Mouse (Mus musculus) hindbrain, embryonic 16.5 days (tissue): ENCODE data around the gene Tecpr2. TPM values are rescaled to one million over a fixed set of nuclear protein-coding genes. Genes with fewer than 3 reads are reported as not detected.

ENCODE experiments used
- ATAC-seq: fragments of 200-750 bp; cut with Nextera tagmentation; 2 replicates; pipeline ENCODE4 v1.8.0; 2017; ENCODE audit warnings: moderate TSS enrichment, moderate library complexity
- H3K27ac ChIP-seq: fragments of 300-500 bp; sonication (generic); 2 replicates; pipeline ENCODE4 v1.5.1; 2014; ENCODE audit warnings: low read depth, mild to moderate bottlenecking, control low read depth, low read length, moderate library complexity
- H3K27me3 ChIP-seq: fragments of 300-500 bp; sonication (generic); replicated peaks from 2 replicates; pipeline ENCODE4 v1.6.1; 2014; ENCODE audit warnings: low read length; ENCODE audit not compliant: control insufficient read depth, insufficient read depth
- H3K36me3 ChIP-seq: fragments of 300-500 bp; sonication (generic); 2 replicates; pipeline ENCODE4 v1.6.1; 2014; ENCODE audit warnings: mild to moderate bottlenecking, low read length, moderate library complexity, mixed read lengths; ENCODE audit not compliant: control insufficient read depth, insufficient read depth
- H3K4me1 ChIP-seq: fragments of 300-500 bp; sonication (generic); 2 replicates; pipeline ENCODE4 v1.6.1; 2014; ENCODE audit warnings: low read depth, low read length; ENCODE audit not compliant: control insufficient read depth, insufficient read depth
- H3K4me2 ChIP-seq: fragments of 300-500 bp; sonication (generic); 2 replicates; pipeline ENCODE4 v1.6.1; 2014; ENCODE audit warnings: mild to moderate bottlenecking, low read length, control low read depth, moderate library complexity
- H3K4me3 ChIP-seq: fragments of 300-500 bp; sonication (generic); 2 replicates; pipeline ENCODE4 v1.5.1; 2014; ENCODE audit warnings: mild to moderate bottlenecking, low read length, control low read depth, moderate library complexity
- H3K9ac ChIP-seq: fragments of 300-500 bp; sonication (generic); 2 replicates; pipeline ENCODE4 v1.6.1; 2014; ENCODE audit warnings: low read depth, mild to moderate bottlenecking, control low read depth, low read length, moderate library complexity
- H3K9me3 ChIP-seq: fragments of 300-500 bp; sonication (generic); 2 replicates; pipeline ENCODE4 v1.6.1; 2014; ENCODE audit warnings: mild to moderate bottlenecking, low read length, moderate library complexity; ENCODE audit not compliant: control insufficient read depth
- WGBS: fragments of 180-500 bp; shearing (Covaris S2); extraction: QIAGEN DNeasy Blood & Tissue Kit; methylation state at CpG from one replicate; pipeline ENCODE4 v1.1.7; 2014; 5-methylcytosine and 5-hydroxymethylcytosine counted together
- polyA plus RNA-seq: library from polyadenylated mRNA; unstranded; fragments of >200 nt; fragmentation: Nextera tagmentation; extraction: Ambion mirVana; gene quantifications from 2 replicates; pipeline ENCODE4 v1.2.1, GENCODE M21; 2015

The Tecpr2 gene
- polyA plus RNA-seq, 1 experiment from 2014 or later, result 5.3 TPM

GRCm38 (mm10) chr12:110970408-110970807, 81.3 kb downstream of the Tecpr2 start:
- Histone ChIP-seq H3K27ac (no peak overlapping the region), H3K27me3 (no peaks in the 10 kb centered on the region), H3K9me3 (no peaks in the 10 kb centered on the region), H3K9ac (no peak overlapping the region), H3K36me3 (peaks cover 32% of the 10 kb centered on the region), H3K4me2 (no peak overlapping the region), H3K4me3 (no peak overlapping the region), H3K4me1 (no peaks in the 10 kb centered on the region)
- WGBS, result 96% methylated on average over 5 of the region's 5 CpGs
- no peak for ATAC-seq

DNA sequence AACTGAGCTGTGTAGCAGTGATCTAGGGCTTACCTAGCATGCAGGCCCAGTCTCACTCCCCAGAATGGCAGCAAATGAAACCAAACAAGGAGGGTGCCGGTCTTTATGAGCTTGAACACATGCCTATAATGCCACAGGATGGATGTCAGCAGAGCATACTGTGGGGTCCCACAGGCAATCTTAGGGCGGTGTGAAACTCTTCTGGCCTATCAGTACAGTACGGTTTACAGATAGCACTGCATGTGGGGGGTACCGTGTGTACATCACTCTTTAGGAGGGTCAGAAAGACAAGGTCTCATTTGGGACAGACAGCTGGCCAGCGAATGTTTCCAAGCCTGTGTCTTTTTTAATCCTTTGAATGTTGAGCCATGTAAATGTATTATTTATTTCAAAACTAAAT, 82.9 kb downstream of the Tecpr2 start:
- H3K36me3 ChIP-seq, result peaks cover 34% of the 10 kb centered on the region

DNA sequence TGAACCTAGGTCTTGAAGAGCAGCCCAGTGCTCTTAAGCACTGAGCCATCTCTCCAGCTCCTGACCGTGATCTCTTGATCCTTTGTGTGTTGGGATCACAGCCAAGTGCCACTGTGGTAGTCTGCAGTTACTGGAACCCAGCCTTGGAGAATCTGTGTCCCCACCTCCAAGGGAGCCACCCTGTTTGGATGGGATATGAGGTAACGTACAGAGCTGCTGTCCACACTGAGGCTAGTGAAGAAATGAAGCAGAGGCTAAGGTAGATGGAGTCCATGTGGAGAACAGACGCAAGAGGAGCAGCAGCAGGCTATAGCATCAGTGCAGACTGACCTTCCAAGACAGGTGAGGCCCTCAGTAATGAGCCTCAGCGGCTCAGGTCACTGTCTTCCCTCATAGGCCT, 84.8 kb downstream of the Tecpr2 start:
- 92% methylated on average over 4 of the region's 4 CpGs for WGBS
- no peak overlapping the region for H3K4me3 ChIP-seq
- H3K9me3 ChIP-seq, result no peaks in the 10 kb centered on the region
- H3K4me1 ChIP-seq, result peaks cover 8% of the 10 kb centered on the region
- H3K4me2 ChIP-seq, result no peak overlapping the region
- no peak overlapping the region for H3K9ac ChIP-seq
- H3K36me3 ChIP-seq, result peaks cover 23% of the 10 kb centered on the region
- H3K27me3 ChIP-seq, result no peaks in the 10 kb centered on the region
- ATAC-seq, result no peak
- H3K27ac ChIP-seq, result no peak overlapping the region

More for the DNA sequence above, 82.9 kb downstream of the Tecpr2 start:
- H3K9me3 ChIP-seq, result no peaks in the 10 kb centered on the region
- no peak overlapping the region for H3K4me2 ChIP-seq
- no peak overlapping the region for H3K9ac ChIP-seq
- H3K4me1 ChIP-seq, result no peaks in the 10 kb centered on the region
- no peak overlapping the region for H3K4me3 ChIP-seq
- ATAC-seq, result no peak
- WGBS, result 90% methylated on average over 5 of the region's 5 CpGs
- H3K27ac ChIP-seq, result no peak overlapping the region
- H3K27me3 ChIP-seq, result no peaks in the 10 kb centered on the region

- no peak overlapping the region for H3K27ac ChIP-seq
- H3K9ac ChIP-seq, result no peak overlapping the region
- ATAC-seq, result no peak
- H3K4me2 ChIP-seq, result no peak overlapping the region
- WGBS, result 91% methylated on average over 7 of the region's 7 CpGs
- no peaks in the 10 kb centered on the region for H3K27me3 ChIP-seq
- no peak overlapping the region for H3K4me3 ChIP-seq
- H3K9me3 ChIP-seq, result no peaks in the 10 kb centered on the region
- H3K4me1 ChIP-seq, result peaks cover 10% of the 10 kb centered on the region
- peaks cover 19% of the 10 kb centered on the region for H3K36me3 ChIP-seq
These were observed 85.2 kb downstream of the Tecpr2 start for GRCm38 (mm10) chr12:110974295-110974694.

- ATAC-seq, result no peak
- Histone ChIP-seq H3K27ac (no peak overlapping the region), H3K36me3 (peaks cover 14% of the 10 kb centered on the region; the same call in 1 of the 2 replicates), H3K27me3 (no peaks in the 10 kb centered on the region), H3K4me1 (peaks cover 11% of the 10 kb centered on the region), H3K9me3 (no peaks in the 10 kb centered on the region), H3K9ac (no peak overlapping the region), H3K4me2 (no peak overlapping the region), H3K4me3 (no peak overlapping the region)
- WGBS, result 91% methylated on average over 6 of the region's 6 CpGs
These were observed 85.7 kb downstream of the Tecpr2 start for GRCm38 (mm10) chr12:110974726-110975125.

DNA sequence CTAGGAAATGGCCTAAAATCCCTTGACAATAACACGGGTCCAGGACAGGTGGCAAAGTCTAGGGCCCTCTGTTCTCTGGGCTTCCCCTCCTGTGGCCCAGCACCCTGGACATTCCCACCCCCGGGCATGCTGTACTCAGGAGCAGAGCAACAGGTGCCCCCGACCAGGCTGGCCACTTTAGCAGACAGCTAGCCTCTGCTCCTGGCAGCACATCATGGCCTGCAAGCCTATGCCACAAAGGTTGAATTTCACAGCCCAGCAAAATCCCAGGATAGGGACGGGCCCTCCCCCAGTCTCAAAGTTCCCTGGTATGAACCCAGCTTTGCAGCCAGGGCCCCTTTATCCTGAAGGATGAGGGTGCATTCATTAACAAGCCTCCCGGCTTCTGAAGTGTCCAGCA, 86.3 kb downstream of the Tecpr2 start:
- 92% methylated on average over 5 of the region's 5 CpGs for WGBS
- no peak overlapping the region for H3K9ac ChIP-seq
- H3K4me3 ChIP-seq, result no peak overlapping the region
- H3K27me3 ChIP-seq, result no peaks in the 10 kb centered on the region
- H3K36me3 ChIP-seq, result 0 out of 2 replicates have a peak, but pooled peaks cover 11% of the 10 kb centered on the region
- no peak overlapping the region for H3K27ac ChIP-seq
- no peak for ATAC-seq
- H3K4me2 ChIP-seq, result no peak overlapping the region
- peaks cover 11% of the 10 kb centered on the region for H3K4me1 ChIP-seq
- H3K9me3 ChIP-seq, result no peaks in the 10 kb centered on the region

GRCm38 (mm10) chr12:110975838-110976468, 86.9 kb downstream of the Tecpr2 start:
- no peaks in the 10 kb centered on the region for H3K27me3 ChIP-seq
- 82% methylated on average over 4 of the region's 4 CpGs for whole genome bisulfite sequencing

GRCm38 (mm10) chr12:110976589-110977344, 87.7 kb downstream of the Tecpr2 start:
- no peaks in the 10 kb centered on the region for H3K9me3 ChIP-seq
- no peak overlapping the region for H3K4me2 ChIP-seq
- peaks cover 11% of the 10 kb centered on the region for H3K4me1 ChIP-seq
- 94% methylated on average over 58 of the region's 60 CpGs for WGBS
- no peak overlapping the region for H3K9ac ChIP-seq
- ATAC-seq, result no peak
- H3K27me3 ChIP-seq, result no peaks in the 10 kb centered on the region
- H3K4me3 ChIP-seq, result no peak overlapping the region
- 0 out of 2 replicates have a peak, but pooled peaks cover 11% of the 10 kb centered on the region for H3K36me3 ChIP-seq
- H3K27ac ChIP-seq, result no peak overlapping the region

More at GRCm38 (mm10) chr12:110975838-110976468, 86.9 kb downstream of the Tecpr2 start:
- H3K9me3 ChIP-seq, result no peaks in the 10 kb centered on the region
- H3K27ac ChIP-seq, result no peak overlapping the region
- H3K36me3 ChIP-seq, result 0 out of 2 replicates have a peak, but pooled peaks cover 11% of the 10 kb centered on the region
- no peak overlapping the region for H3K4me3 ChIP-seq
- peaks cover 11% of the 10 kb centered on the region for H3K4me1 ChIP-seq
- H3K9ac ChIP-seq, result no peak overlapping the region
- no peak overlapping the region for H3K4me2 ChIP-seq
- ATAC-seq, result no peak

DNA sequence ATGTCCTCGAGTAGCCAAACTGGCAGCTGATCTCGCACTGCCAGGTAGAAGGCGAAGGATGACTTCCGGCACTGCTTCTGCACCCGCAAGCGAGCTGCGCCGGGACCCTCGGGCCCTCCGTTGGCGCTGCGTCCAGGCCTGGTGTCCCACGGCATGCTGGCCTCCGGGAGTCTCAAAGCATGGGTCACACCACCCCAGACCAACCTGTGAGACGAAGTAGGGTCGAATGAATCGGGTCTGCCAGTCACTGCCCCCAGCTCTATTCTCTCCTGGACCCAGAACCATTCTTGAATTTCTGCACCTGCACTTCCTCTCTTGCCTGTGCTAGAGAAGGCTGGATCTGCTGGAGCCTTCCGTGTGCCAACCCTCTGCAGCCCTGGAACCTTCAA, 88.3 kb downstream of the Tecpr2 start:
- ATAC-seq, result no peak
- H3K27me3 ChIP-seq, result no peaks in the 10 kb centered on the region
- no peak overlapping the region for H3K4me2 ChIP-seq
- H3K9me3 ChIP-seq, result no peaks in the 10 kb centered on the region
- no peak overlapping the region for H3K27ac ChIP-seq
- no peak overlapping the region for H3K9ac ChIP-seq
- H3K4me1 ChIP-seq, result peaks cover 11% of the 10 kb centered on the region
- WGBS, result 96% methylated on average over 18 of the region's 18 CpGs
- no peak overlapping the region for H3K4me3 ChIP-seq
- H3K36me3 ChIP-seq, result 0 out of 2 replicates have a peak, but pooled peaks cover 11% of the 10 kb centered on the region
